Mouse (Mus musculus) activated CD4-positive, CD25-positive, alpha-beta regulatory T cell (primary cell): Measurements from ENCODE around the gene Scgb2b26. TPM values are rescaled to one million over a fixed set of nuclear protein-coding genes. Genes with fewer than 3 reads are reported as not detected.

Source experiments
- polyA plus RNA-seq, 2 experiments: library from polyadenylated mRNA; unstranded; fragments of 100-300 nt; shearing (Covaris generic); gene quantifications; one replicate each; pipeline ENCODE4 v1.2.1; 2017

Scgb2b26 gene
- not detected for polyA plus RNA-seq

GRCm38 (mm10) chr7:33944940-33945339 lies at the start of gene Scgb2b26:
Gene Scgb2b26 (minus strand): TSS chr7:33945040.

Other genes with a start within 250 kb of the Scgb2b26 start
- not detected for gene Scgb2b24, start 205.7 kb downstream of the Scgb2b26 start, polyA plus RNA-seq
- gene Scgb1b24, start 201.2 kb downstream of the Scgb2b26 start, polyA plus RNA-seq, result not detected
- gene Scgb2b27, start 68.9 kb upstream of the Scgb2b26 start, polyA plus RNA-seq, result not detected
- not detected for gene Scgb1b27, start 76.4 kb upstream of the Scgb2b26 start, polyA plus RNA-seq
- gene Scgb1b30, start 150.4 kb upstream of the Scgb2b26 start, polyA plus RNA-seq, result not detected
- under 1 TPM in 1 of 2 experiments, not detected in 1; 0.55 TPM for gene Wtip, start 188.2 kb upstream of the Scgb2b26 start, polyA plus RNA-seq
- gene Uba2, start 224.6 kb upstream of the Scgb2b26 start, polyA plus RNA-seq, result 100 to 1,000 TPM; 132 to 139 TPM